Mouse (Mus musculus) testis, adult 2 months (tissue): ENCODE data around the gene Wfdc5.

Source experiments
- CTCF ChIP-seq: fragments of 200-500 bp; IDR thresholded peaks from 2 replicates; pipeline ENCODE4 v1.5.1; 2012; ENCODE audit warnings: low read depth, mild to moderate bottlenecking, inconsistent platforms, low read length, moderate library complexity; ENCODE audit not compliant: control insufficient read depth, insufficient read depth, insufficient replicate concordance
- POLR2A ChIP-seq: fragments of 200-500 bp; IDR thresholded peaks from 2 replicates; pipeline ENCODE4 v1.6.1; 2012; ENCODE audit warnings: low read depth, mild to moderate bottlenecking, inconsistent platforms, low read length, moderate library complexity; ENCODE audit not compliant: control insufficient read depth

DNA sequence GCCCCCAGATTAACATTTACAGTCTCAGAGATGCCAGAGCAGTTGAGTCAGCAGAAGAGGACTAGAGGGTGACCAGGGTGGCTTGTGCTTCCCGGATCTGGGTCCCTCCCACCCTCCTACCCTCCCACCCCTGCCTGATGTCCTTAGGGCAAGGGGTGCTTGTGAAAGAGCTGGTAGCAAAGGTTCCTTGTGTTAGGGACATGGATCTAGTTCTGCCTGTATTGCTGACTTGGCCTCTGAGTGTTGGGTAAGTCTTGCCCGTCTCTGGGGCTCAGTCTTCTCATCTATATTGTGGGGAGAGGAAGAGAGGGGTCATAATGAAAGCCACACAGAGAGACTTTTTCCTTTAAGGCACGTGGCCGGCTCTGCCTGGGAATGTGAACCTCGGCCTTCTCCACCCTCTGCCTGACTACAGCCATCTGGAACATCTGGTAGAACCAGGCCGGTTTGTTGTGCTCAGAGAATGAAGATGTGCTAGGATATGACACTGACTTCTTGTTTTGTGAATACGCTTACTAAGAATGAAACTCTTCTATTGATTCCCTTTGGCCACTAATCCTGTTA lies at the start of gene Wfdc5:
- TF ChIP-seq CTCF (no peak), POLR2A (no peak)
